Mouse (Mus musculus) kidney, adult 18-20 months (tissue): ENCODE data around the gene Klhl6.

Source experiments
- DNase-seq: peaks from one replicate; pipeline ENCODE4 v3.0.0; 2021

Gene Klhl6

DNA sequence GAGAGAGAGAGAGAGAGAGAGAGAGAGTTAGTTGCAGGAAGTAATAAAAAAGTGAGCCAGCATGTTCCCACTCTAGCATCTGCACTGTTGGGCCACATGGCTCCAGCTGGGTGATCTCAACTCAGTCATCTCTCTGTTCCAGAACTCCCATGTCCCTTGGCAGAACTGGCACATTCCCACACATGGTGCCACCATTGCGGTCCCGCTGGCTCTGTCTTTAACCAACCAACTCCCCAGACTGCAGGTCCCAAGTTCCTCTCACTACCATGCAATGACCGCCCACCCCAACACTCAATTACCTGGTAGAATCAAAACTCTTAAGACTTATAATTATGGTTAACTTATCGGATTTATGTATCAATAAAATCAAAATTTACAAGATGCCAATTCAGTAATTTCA is 14.2 kb downstream of the Klhl6 start:
- DNase-seq, result no peak

DNA sequence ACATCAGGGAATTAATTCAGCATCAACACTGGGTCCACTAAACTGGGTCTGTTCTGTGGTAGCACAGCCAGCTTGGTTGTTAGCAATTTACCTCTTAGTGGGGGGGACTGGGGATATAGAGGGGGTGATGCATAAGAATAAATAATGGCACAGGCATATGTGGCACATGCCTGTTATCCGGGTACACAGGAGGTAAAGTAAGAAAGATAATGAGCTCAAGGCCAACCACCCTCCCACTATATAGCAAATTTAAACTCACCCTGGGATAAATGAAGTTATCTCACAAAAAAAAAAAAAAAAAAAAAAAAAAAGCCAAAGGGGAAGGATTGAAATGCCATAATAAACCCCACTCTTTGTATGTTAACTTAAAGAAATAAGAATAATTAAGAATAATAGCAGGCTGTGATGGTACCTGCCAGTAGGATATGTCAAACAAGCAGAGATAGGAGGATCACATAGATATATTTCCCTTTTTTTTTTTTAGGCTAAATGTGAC is 14.9 kb downstream of the Klhl6 start:
- no peak for DNase-seq

DNA sequence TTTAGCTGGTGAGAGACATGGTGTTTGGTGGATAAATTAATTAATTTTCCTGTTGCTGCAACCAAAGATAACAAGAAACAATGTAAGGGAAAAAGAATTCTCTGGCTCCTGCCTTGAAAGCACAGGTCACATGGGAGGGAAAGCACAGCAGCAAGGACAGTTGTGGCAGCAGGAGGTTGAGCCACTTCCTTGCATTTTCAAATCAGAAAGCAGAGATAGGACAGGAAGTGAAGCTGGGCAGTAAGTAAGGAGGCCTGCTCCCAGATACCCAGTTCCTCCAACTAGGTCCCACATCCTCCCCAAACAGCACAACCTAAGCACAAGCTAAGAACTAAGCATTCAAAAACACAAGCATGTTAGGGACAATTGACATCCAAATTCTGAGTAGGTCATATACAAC is 15.9 kb downstream of the Klhl6 start:
- DNase-seq, result no peak

DNA sequence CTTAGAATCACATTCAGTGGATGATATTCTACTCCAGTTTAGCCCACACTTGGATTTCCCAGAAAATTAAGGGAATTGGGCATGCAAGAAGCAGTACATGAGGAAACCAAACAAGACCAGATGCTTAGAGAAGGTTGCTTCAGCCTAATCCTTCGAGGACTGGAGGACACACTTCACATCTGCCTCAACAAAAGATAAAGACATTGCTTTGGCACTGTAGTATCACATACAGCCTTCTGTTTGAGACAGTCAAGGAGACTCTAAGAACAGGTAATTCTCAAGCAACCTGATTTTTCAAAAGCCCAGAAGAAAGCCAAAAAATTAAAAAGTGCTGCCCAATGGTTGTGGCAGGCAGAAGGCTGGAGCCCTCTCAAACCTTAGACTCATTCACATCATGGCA is 16.4 kb downstream of the Klhl6 start:
- no peak for DNase-seq

DNA sequence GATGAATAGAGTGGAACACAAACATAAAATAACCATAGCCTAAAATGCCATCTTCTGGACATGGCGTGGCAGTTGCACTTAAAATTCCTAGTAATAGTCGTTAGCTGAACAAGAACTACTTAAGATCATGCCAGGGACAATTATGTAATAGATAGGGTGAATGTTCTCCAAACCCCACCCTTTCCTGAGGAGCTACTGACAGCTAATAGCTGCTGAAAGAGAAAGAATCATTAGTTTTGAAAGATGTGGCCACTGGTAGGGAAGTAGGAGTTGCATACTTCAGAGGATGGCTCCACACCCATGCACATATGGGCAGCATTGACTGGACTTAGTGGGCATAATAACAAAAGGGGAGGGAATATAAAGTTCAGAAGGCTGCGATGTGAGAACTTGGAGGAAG is 19.9 kb downstream of the Klhl6 start:
- DNase-seq, result no peak

DNA sequence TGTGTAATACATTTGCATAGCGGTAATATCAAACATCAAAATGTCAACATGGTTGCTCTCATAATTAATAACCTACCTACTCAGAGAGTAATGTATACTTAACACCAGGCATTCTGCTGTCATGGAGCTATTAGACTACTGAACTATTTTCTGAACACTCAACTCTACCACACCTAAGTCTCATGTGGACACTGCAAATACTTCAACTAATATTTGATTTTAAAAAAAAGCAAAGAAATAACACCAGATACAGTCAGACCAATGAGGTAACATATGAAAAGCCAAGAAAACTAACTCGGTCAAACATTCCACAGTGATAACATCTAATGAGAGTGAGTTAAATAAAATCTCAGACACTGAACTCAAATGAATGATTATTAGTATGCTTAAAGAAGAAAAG is 21.8 kb downstream of the Klhl6 start:
- DNase-seq, result no peak

DNA sequence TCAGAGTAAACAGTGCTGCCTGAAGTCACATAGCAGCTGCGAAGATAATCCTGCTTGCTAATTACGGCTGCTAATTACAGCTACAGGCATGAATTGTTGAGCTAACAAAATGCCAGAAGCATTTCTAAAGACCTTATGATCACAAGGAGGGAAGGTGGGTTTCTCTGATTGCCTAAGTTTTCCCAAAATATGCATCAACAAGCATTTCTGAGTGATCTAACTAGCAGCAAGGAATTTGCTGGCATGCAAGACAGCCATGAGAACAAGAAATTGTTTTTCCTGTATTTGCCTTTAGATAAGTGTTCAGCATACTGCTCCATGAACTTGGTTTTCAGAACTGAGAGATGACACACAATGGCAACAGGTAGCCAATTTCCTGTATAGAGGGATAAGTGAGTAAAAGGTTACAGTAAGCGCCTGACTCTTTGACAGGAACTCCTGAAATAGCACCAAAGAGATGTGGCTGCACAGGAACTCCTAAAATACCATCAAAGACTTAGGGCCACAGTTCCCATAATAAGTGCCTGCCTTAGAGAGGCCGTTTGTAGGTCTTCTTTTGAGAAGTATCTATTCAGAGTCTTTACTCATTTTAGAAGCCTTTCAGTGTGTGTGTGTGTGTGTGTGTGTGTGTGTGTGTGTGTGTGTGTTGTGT is 22.3 kb downstream of the Klhl6 start:
- DNase-seq, result no peak

DNA sequence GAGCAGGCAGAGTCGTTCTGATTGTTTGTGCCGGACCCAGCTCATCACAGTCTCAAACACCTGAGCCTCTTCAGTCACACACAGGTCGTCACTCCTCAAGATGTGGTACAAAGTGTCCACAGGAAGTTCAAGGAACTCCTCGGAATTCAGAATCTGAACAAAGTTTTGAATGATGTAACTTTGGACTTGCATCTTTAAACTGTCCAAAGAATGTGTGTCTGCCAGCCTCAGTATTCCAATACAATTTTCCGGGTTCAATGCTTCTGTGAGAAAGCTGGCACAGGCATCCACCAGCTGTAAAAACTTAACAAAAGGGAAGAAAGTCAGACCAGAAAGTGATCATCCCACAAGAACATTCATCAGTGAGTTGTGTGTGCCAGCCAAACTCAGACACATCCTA is 25.8 kb downstream of the Klhl6 start:
- DNase-seq, result no peak

DNA sequence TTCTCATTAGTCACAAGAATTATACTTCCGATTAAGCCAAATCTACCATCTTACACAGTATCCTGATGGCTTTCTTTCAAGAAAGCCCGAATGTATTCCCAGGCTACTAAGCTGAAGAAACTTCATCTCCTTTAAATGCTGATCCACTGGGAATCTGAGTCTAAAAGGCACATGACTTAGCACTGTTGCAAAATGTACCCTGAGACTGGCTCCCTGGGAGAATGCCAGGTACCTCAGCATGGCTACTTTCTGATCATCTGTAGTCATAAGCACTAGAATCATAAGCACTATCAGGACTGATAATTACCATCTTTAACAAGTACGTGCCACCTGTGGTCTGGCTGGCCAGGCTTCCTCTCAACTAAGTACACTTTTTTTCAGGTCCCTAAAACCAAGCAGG is 35.5 kb downstream of the Klhl6 start:
- DNase-seq, result no peak

DNA sequence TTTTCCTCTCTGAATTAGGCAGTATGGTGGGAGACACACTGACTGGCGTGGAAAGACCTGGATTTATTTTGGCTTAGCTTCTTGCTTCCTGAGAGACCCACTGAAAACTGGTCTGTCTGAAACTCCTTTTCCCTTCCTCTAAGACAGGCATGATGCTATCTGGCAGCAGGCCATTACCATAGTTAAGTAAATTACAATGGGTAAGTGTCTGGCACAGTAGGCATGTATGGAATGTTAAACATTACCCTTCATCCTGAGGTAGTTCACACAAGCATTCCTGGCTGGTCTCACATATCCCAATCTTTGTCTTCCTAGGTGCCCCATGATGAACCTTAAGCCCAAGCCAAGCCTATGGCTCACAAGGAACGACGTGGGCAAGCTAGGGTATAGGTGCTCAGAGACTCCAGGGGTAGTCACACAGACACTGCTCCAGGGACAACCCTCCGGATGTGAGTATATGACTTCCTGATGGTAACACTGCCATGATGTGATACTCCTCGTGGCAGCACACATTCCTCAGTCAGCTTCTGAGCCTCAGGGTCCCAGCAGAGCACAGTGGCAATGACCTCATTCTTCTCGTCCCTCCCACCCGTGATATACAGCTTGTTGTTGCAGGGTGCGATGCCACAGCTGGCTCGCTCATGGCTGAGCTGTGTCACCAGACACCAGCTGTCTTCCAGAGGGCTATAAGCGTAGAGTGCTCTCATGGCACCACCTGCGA is 36.1 kb downstream of the Klhl6 start:
- no peak for DNase-seq

DNA sequence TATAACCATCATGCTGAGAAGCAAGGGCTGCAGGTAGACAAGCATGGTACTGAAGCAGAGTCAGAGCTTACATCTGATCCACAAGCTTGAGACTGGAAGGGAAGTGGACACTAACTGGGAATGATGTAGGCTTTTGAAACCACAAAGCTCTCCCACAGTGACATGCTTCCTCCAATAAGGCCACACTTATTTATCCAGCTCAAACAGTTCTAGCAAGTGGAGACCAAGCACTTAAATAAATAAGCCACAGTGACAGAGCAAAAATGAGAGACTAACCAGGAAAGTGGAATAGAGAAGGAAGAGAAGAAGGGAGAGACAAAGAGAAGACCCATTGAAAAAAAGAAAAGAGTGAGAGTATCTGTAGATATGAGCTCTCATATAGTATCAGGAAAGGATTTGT is 62.0 kb downstream of the Klhl6 start:
- DNase-seq, result no peak

DNA sequence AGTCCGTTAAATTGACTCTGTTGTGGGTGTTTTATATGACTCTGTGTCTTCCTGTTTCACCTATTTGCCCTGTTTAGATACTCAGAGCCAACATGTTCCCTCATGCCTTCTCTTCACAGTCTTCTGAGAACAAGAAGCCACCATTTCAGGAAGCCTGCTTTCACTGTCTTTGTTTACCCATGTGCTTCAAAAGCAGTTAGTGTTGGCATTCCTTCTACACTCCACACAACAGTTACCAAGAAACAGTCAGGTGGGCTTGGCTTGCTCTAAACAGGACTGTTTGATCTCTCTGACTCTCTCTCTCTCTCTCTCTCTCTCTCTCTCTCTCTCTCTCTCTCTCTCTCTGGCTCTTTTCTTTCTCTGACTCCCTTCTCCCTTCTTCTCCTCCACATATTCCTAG is 64.6 kb downstream of the Klhl6 start:
- no peak for DNase-seq

DNA sequence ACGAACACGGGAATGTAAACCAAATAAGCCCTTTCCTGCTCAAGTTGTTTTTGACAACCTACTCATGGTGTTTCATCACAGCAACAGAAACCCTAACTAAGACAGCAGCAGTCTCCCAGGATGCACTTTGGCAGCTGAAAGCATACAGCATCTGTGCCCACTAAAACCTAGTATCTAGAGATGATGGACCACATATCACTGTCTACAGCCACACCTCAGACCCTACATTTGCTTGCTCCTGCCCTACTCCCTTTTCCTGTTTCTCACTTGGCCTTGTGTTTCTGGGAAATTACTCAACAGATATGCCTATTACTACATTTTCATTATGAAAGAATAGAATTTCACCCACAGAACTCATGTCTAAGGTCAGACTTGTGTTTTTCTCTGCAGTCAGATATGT is 70.3 kb downstream of the Klhl6 start:
- DNase-seq, result no peak

DNA sequence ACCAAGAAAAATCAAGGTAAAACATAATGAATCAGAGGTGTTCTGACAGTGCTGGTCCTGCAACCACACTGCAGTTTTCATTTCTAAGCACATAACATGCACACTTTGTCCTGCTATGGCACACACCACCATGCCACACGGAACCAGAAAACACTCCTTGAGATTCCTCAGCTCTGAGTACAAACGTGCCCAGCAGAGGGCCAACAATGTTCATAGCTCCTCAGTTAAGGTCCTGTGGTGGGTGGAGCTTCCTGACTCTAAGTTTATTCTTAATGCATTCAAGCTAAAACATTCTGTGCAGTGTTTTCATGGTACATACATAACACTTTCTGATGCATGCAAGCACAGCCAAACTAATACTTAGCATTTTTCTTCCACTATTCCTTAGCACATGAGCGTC is 74.5 kb downstream of the Klhl6 start:
- DNase-seq, result no peak

DNA sequence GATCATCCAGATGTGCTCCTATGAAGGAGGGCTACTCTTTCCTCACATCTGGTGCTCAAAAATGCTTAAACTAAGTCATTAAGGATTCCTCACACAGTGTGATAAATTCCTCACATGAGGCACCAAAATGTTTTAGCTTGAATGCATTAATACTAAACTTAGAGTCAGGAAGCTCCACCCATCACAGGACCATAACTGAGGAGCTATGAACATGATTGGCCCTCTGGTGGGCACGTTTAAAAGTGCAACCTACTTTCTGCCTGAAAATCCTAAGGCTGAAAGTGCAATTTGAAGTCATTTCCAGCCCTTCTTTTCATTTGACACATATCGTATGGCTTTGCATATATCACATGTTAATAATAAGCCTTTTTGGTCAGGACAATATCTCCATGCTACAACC is 75.7 kb downstream of the Klhl6 start:
- peak; percentile 43 for DNase-seq

DNA sequence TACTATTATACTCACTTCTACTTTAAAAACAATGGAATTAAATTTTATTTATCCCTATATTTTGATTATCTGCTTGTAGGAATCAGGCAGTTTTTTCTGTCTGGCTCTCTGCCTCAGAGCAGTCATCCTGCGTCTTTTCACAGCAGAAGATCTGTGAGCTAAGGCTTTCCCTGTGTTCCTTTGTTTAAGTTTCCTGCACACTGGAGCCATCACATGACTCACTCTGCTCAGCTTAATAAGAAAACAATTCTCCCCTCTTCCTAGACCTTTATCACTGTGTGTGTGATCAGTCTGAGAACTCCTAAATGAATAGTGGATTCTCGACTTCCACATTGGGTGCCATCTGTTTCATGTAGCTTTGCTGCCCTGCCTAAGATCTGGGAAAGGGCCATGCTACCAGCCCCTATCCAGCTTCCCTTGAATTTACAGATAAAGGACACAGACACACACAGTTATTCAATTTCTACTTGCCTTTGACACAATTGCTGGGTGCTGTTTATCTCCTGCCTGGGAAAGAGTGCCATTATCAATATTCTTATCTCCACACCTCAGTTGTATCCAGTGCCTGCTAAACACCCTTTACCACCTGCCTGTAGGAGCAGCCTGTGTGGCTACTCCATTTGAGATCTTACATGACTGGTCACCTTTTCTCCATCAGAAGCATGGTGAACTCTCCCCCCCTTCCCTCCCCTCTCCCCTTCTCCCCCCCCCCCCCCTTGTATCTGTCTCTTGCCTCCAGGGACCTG is 77.9 kb downstream of the Klhl6 start:
- no peak for DNase-seq

DNA sequence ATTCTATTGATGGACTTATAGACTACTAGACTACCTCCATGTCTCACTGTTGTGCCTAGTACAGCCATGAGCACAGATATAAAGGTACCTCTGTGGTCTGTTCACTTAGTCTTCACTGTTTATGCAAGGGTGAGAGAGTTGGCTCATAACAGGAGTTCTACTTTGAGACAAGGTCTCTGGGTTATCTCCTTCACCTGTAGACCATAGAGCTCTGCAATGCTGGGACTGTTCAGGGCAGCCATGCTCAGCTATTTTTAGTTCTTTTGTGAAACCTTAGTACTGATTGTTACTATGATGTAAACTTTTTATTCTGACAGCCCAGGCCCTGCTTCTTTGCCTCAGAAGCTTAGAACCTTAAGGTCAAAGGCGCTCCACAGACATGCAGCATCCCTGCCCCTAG is 79.0 kb downstream of the Klhl6 start:
- DNase-seq, result no peak
